Mouse (Mus musculus) kidney, postnatal 25 days (tissue): Measurements from ENCODE around the gene Cyp2d22.
A peak's percentile ranks its signal among the peaks of the same experiment; 100 is the strongest.

Source experiments
- DNase-seq, 2 experiments: peaks; one replicate each; pipeline ENCODE4 v3.0.0; 2021; ENCODE audit warnings: mixed read lengths in 2 of 2

The Cyp2d22 gene

GRCm38 (mm10) chr15:82346580-82347302 is 33.3 kb downstream of the Cyp2d22 start:
- DNase-seq, result no peak

- peak; percentile 99 to 100 for DNase-seq
These were observed 34.1 kb downstream of the Cyp2d22 start for GRCm38 (mm10) chr15:82345820-82346470.

GRCm38 (mm10) chr15:82344971-82345370 is 35.1 kb downstream of the Cyp2d22 start:
- no peak for DNase-seq

GRCm38 (mm10) chr15:82343368-82344287 is 36.4 kb downstream of the Cyp2d22 start:
- peak; percentile 73 to 87 for DNase-seq

- no peak for DNase-seq
These were observed 37.5 kb downstream of the Cyp2d22 start for GRCm38 (mm10) chr15:82342543-82342935.

- DNase-seq, result no peak
These were observed 38.2 kb downstream of the Cyp2d22 start for GRCm38 (mm10) chr15:82341675-82342542.

- peak; percentile 50 to 72 for DNase-seq
These were observed 39.0 kb downstream of the Cyp2d22 start for GRCm38 (mm10) chr15:82341036-82341501.

- DNase-seq, result no peak
These were observed 39.5 kb downstream of the Cyp2d22 start for GRCm38 (mm10) chr15:82340414-82341035.

- no peak for DNase-seq
These were observed 40.3 kb downstream of the Cyp2d22 start for GRCm38 (mm10) chr15:82339634-82340254.

GRCm38 (mm10) chr15:82339150-82339549 is 40.9 kb downstream of the Cyp2d22 start:
- DNase-seq, result no peak

- peak; percentile 97 to 99 for DNase-seq
These were observed 41.4 kb downstream of the Cyp2d22 start, which contains the start of the genes Naga, Pheta2 and Smdt1 for GRCm38 (mm10) chr15:82338593-82339112. Naga (minus strand) TSS chr15:82338925. Pheta2 (plus strand) TSS chr15:82338942. Smdt1 (plus strand) TSS chr15:82338959.

GRCm38 (mm10) chr15:82337875-82338274 is 42.2 kb downstream of the Cyp2d22 start:
- DNase-seq, result no peak

GRCm38 (mm10) chr15:82336629-82337028 is 43.4 kb downstream of the Cyp2d22 start:
- DNase-seq, result no peak

- no peak for DNase-seq
These were observed 44.9 kb downstream of the Cyp2d22 start for GRCm38 (mm10) chr15:82335194-82335593.

GRCm38 (mm10) chr15:82325382-82325781 is 54.7 kb downstream of the Cyp2d22 start:
- no peak for DNase-seq

- DNase-seq, result no peak
These were observed 57.9 kb downstream of the Cyp2d22 start for GRCm38 (mm10) chr15:82322195-82322594.
